Mouse (Mus musculus): ENCODE results near the gene Fam178b. TPM values are rescaled to one million over a fixed set of nuclear protein-coding genes. Genes with fewer than 3 reads are reported as not detected.

The Fam178b gene
- polyA plus RNA-seq, 1 experiment from 2014 or later: 1.1 TPM

DNA sequence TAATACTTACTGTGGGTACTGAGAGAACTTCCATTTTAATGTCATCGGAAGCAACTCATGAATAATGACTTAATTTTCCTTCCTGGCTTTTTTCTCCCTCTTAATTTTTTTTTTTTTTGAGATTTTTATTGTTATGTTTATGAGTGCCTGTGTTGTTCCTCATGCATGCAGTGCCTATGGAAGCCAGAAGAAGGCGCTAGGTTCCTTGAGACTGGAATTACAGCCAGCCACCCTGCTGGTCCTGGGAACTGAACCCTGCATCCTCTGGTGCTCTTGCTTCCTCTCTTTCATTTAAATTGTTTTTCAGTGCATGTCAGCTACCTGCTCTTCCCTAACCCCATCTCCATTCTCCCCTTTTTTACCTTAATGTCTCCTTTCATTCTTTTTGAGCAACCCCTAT lies 169.3 kb downstream of the Fam178b start:
- H3K36me3 ChIP-seq (ENCODE audit: control insufficient read depth, insufficient read depth, low read length): peaks cover 11% of the 10 kb centered on the region
- peak overlapping the region; percentile 96 for H3K4me2 ChIP-seq (replicated peaks; ENCODE audit: low read depth, low read length)
- H3K27me3 ChIP-seq (ENCODE audit: control insufficient read depth, insufficient read depth, low read length): no peaks in the 10 kb centered on the region
- H3K27ac ChIP-seq (ENCODE audit: low read length): no peak overlapping the region
- WGBS: 50% methylated on average over 2 of the region's 2 CpGs
- H3K4me1 ChIP-seq (ENCODE audit: control insufficient read depth, insufficient read depth, low read length): peaks cover 19% of the 10 kb centered on the region
- no peak overlapping the region for H3K9ac ChIP-seq (replicated peaks; ENCODE audit: low read depth, low read length)
- H3K9me3 ChIP-seq (ENCODE audit: control insufficient read depth, low read depth, low read length): no peaks in the 10 kb centered on the region
- ATAC-seq (ENCODE audit: insufficient number of reproducible peaks, insufficient read depth, low FRiP score, low read depth): no peak
- peak overlapping the region; percentile 82; the same call in 1 of the 2 replicates for H3K4me3 ChIP-seq (ENCODE audit: low read depth, low read length)

DNA sequence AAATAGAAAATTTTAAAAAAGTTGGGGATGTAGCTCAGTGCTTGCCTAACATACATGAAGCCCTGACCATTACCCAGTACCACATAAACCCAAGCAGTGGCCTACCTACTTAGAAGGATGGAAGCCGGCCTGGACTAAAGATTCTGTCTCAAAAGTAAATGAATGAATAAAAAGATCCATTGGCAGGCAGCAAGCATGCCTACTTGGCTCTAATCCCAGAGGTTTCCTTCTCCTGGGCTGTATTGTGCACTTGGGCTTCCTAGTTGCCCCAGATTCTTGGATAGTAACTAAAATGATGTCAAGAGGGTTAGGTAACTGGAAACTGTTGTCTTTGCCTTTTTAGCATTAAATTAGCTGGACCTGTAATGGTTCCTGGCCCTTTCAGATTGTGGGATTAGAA lies 169.7 kb downstream of the Fam178b start:
- Histone ChIP-seq H3K9ac (replicated peaks; ENCODE audit: low read depth, low read length) (0 out of 2 replicates have a peak overlapping the region, but pooled peaks have one; percentile 81), H3K4me1 (ENCODE audit: control insufficient read depth, insufficient read depth, low read length) (peaks cover 19% of the 10 kb centered on the region), H3K27ac (ENCODE audit: low read length) (no peak overlapping the region), H3K36me3 (ENCODE audit: control insufficient read depth, insufficient read depth, low read length) (peaks cover 7% of the 10 kb centered on the region), H3K9me3 (ENCODE audit: control insufficient read depth, low read depth, low read length) (no peaks in the 10 kb centered on the region), H3K4me3 (ENCODE audit: low read depth, low read length) (peak overlapping the region; percentile 82), H3K4me2 (replicated peaks; ENCODE audit: low read depth, low read length) (peak overlapping the region; percentile 96), H3K27me3 (ENCODE audit: control insufficient read depth, insufficient read depth, low read length) (no peaks in the 10 kb centered on the region)
- ATAC-seq (ENCODE audit: insufficient number of reproducible peaks, insufficient read depth, low FRiP score, low read depth): no peak
- WGBS: 3% methylated on average over 1 of the region's 1 CpGs

DNA sequence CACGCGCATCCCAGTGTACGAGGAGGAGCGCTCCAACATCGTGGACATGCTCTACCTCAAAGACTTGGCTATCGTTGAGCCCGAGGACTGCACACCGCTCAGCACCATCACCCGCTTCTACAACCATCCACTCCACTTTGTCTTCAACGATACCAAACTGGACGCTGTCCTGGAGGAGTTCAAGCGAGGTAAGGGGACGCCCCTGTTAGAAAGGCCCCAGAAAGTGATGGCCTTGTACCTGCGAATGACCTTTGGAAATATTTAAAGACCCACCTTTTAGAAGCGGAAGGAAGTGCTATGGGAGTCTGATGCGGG lies 170.1 kb downstream of the Fam178b start:
- ATAC-seq (ENCODE audit: insufficient number of reproducible peaks, insufficient read depth, low FRiP score, low read depth): no peak

More for the DNA sequence above, 170.1 kb downstream of the Fam178b start:
- H3K4me3 ChIP-seq (ENCODE audit: low read depth, low read length): peak overlapping the region; percentile 82
- H3K9ac ChIP-seq (replicated peaks; ENCODE audit: low read depth, low read length): peak overlapping the region; percentile 81
- H3K9me3 ChIP-seq (ENCODE audit: control insufficient read depth, low read depth, low read length): no peaks in the 10 kb centered on the region
- WGBS: 1% methylated on average over 16 of the region's 16 CpGs
- H3K36me3 ChIP-seq (ENCODE audit: control insufficient read depth, insufficient read depth, low read length): peaks cover 4% of the 10 kb centered on the region; the same call in 1 of the 2 replicates
- H3K4me2 ChIP-seq (replicated peaks; ENCODE audit: low read depth, low read length): peak overlapping the region; percentile 96
- H3K27ac ChIP-seq (ENCODE audit: low read length): peak overlapping the region; percentile 67; the same call in 1 of the 2 replicates
- no peaks in the 10 kb centered on the region for H3K27me3 ChIP-seq (ENCODE audit: control insufficient read depth, insufficient read depth, low read length)
- H3K4me1 ChIP-seq (ENCODE audit: control insufficient read depth, insufficient read depth, low read length): peaks cover 19% of the 10 kb centered on the region

Small RNAs within 50 kb of the gene (microRNA-seq; reads per million reads assigned to microRNA genes)
- not detected for gene Gm24133

Other genes with a start within 250 kb of the Fam178b start
- gene Lman2l, start 237.9 kb downstream of the Fam178b start, polyA plus RNA-seq (2014; fragmentation: Nextera tagmentation; extraction: Ambion mirVana): 31.9 and 35.0 TPM in 2 replicates
- 14.1 and 14.4 TPM in 2 replicates for gene Cnnm4, start 211.6 kb downstream of the Fam178b start, polyA plus RNA-seq (2014; fragmentation: Nextera tagmentation; extraction: Ambion mirVana)
- gene Cnnm3, start 171.3 kb downstream of the Fam178b start, polyA plus RNA-seq (2014; fragmentation: Nextera tagmentation; extraction: Ambion mirVana): 6.2 and 8.4 TPM in 2 replicates
- gene Ankrd23, start 146.3 kb downstream of the Fam178b start, polyA plus RNA-seq (2014; fragmentation: Nextera tagmentation; extraction: Ambion mirVana): 16.8 and 19.4 TPM in 2 replicates
- 0.39 TPM in 1 of 2 replicates, not detected in the other for gene Gm42417, start 143.8 kb downstream of the Fam178b start, polyA plus RNA-seq (2014; fragmentation: Nextera tagmentation; extraction: Ambion mirVana)
- 26.2 and 30.4 TPM in 2 replicates for gene Ankrd39, start 135.7 kb downstream of the Fam178b start, polyA plus RNA-seq (2014; fragmentation: Nextera tagmentation; extraction: Ambion mirVana)
- 4.2 and 4.3 TPM in 2 replicates for gene Sema4c, start 124.8 kb downstream of the Fam178b start, polyA plus RNA-seq (2014; fragmentation: Nextera tagmentation; extraction: Ambion mirVana)
- gene Cox5b, start 8.3 kb upstream of the Fam178b start, polyA plus RNA-seq (2014; fragmentation: Nextera tagmentation; extraction: Ambion mirVana): 613 and 651 TPM in 2 replicates
- gene 4933424G06Rik, start 27.0 kb upstream of the Fam178b start, polyA plus RNA-seq (2014; fragmentation: Nextera tagmentation; extraction: Ambion mirVana): not detected in 2 replicates
- 86.9 and 91.3 TPM in 2 replicates for gene Actr1b, start 31.2 kb upstream of the Fam178b start, polyA plus RNA-seq (2014; fragmentation: Nextera tagmentation; extraction: Ambion mirVana)
- 0.29 and 0.78 TPM in 2 replicates for gene Zap70, start 78.6 kb upstream of the Fam178b start, polyA plus RNA-seq (2014; fragmentation: Nextera tagmentation; extraction: Ambion mirVana)